Mouse (Mus musculus) retina, postnatal 7 days (tissue): ENCODE measurements around the gene Eid1.

ENCODE experiments used
- DNase-seq: peaks from one replicate; pipeline ENCODE4 v3.0.0-alpha.2; 2012; ENCODE audit warnings: low read depth, low spot score

Gene Eid1

DNA sequence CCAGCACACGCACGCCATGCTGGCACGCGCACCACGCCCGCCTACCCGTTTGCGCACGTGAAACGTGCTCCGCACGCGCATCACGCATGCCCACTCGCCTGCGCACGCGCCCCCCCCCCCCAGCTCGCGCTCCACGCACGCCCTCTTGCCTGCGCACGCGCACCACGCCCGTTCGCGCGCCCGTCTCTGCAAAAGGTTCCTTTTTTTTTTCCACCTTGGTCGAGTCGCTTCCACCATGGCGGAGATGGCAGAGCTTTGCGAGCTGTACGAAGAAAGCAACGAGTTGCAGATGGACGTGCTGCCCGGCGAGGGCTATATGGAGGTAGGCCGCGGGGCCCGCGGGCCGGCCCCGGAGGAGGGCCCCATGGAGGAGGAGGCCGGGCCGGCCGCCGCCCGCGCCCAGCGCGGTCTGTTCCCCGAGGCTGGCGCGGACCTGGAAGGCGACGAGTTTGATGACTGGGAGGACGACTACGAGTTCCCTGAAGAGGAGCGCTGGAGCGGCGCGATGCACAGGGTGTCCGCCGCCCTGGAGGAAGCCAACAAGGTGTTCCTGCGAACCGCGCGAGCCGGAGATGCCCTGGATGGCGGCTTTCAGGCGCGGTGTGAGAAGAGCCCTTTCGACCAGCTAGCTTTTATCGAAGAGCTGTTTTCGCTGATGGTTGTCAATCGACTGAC is at the start of gene Eid1:
TSS of gene Eid1 (plus strand) at position 139 of the 675 bp plus-strand sequence.
- peak; percentile 85 for DNase-seq

DNA sequence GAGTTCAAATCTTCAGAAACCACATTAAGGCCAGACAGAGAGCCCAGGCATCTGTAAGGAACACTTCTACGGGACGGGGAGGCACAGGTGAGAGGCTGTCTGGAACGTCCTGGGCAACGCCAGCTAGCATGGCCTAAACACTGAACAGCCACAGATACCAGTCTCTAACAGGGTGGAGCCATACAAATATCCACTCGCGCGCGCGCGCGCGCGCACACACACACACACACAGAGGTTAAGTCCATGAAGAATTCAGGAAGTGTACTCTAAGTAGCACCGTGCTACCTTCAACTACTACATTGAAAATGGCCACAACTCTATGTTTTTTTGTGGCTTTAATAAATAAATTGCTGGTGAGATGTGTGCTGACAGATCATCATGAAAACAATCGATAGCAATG is 49.7 kb upstream of the Eid1 start:
- DNase-seq, result no peak

DNA sequence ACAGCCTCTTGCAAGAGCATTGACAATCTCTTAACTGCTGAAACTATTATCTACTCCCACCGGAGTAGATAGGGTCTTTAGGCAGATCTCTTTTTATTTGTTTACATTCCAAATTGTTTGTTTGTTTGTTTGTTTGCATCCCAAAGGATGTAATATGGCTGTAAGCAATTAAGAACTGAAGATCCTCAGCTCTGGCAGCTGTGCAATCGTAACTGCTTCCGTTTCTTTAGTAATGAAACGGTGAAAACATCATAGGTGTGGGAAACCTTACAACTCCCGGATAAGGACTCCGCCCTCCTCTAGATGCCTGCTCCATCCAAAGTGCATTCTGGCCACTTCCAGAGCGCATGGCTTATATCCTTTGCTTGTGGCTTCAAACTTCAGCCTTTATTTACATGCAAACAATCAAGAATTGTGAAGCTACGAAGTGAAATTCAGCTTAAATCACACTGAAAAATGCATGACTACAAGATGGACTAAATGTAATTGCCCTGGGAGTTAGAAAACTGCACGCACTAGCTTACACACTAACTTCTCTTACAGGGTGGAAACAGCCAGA is 48.7 kb upstream of the Eid1 start:
- DNase-seq, result no peak

DNA sequence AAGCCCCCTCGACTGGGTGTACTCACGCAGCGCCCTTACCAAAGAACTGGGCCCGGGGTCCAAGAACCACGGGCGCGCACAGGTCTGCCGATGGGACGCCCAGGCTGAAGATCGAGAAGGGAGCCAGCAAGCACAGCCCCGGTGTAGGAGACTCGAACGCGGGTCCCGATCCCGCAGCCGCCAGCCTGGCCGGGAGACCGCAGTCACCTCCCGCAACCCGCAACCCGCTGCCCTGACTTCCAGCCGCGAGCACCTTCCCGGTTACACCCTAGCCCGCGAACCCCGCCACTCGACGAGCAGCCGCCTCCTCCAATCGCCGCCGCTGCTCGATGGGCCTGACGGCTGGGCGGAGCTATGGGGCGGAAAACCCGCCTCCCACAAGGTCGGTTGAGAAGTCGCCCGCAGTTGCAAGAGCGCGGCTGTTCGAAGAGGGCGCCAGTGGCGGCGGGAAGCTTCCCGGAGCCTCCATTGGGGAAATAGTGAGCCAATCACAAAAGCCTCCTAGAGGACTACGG is 48.0 kb upstream of the Eid1 start, which contains the start of gene Cep152:
TSS of gene Cep152 (minus strand) at position 277 of the 515 bp plus-strand sequence.
- peak; percentile 92 for DNase-seq

DNA sequence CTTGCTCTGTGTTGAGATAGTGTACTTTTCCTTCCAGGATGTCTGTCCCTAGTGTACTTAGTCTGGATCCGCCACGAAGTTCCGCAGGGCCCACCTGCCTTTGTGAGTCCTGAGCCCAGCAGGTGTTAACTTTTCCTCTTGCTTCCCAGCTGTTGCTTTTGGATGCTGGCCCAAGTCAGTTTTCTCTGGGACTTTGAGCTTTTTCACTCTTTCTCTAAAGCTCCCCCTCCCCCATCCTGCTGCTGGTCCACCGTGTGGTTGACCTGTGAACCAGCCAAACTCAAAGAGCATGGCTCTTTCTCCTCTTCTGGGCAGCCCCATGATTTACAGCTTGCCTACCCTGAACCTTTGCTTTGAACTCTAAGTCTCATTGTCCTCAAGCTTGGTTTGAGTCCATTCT is 46.4 kb upstream of the Eid1 start:
- no peak for DNase-seq

DNA sequence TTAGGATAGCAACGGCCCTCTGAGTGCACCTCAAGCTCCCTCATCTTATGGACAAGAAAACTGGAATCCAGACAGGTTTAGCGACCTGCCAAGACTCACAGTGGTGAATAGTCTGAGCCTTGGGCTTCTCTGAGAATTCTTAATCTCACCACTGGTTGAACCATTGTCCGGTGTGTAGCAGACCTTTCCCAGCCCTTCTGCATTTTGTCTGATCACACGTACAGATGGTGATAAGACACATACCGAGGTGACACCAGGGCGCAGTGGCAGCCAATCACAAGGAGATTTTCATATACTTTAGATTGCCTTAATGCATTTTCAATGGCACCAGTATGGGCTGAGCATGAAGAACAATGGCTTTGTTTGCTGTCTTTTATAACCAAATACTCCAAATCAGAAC is 44.4 kb upstream of the Eid1 start:
- DNase-seq, result no peak

DNA sequence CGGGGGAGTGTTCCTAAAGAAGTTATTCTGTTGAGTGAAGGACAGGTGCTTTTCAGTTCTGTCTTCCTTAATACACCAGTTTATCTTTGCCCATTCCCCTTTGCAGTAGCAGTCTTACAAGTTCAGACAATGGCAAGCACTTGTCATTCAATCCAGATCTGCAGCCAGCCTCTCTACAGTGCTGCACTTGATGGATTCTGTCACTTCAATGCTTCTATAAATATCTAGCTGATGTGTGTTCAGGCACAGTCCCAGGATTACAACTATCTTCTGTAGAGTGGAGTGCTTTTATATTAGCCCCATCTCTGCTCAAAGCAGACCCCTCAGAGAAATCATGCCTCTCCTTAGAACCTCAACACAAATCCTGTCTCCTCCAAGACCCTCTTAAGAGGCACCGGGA is 42.9 kb upstream of the Eid1 start:
- DNase-seq, result no peak

DNA sequence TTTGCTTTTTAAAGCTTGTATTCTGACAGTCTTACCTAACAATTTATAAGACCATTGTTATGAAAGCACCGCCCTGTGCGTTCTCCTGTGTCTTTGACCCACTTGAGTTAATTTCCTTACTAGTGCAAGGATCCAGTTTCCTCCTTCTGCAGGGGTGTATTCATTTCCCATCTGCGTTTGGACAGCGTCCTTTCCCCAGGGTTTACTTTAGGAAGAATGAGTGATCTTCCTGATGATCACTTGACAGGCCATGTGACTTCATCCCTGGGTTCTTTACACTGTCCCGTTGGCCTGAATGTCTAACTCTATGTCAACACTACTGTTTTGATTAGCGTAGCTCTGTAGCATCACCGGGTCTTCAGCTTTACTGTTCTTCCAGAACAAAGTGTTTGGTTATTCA is 35.6 kb upstream of the Eid1 start:
- DNase-seq, result no peak

DNA sequence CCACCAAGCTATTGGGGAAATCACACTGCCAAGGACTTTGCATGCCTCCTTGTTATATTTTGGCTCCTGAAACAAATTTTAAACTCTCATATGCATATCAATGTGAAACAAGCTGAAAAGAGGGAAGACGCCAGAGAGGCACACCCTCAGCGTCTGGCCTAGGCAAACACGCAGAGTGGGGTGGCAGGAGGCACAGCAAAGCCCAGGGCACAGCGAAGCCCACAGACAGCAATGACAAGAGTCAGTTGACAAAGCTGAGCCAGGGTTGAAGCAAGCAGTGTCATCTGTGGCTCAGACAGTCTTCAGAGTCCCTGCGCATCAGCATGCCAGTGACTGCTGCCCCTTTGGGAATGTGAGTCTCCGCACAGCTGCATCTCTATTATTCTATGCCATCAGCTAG is 28.0 kb upstream of the Eid1 start:
- no peak for DNase-seq

DNA sequence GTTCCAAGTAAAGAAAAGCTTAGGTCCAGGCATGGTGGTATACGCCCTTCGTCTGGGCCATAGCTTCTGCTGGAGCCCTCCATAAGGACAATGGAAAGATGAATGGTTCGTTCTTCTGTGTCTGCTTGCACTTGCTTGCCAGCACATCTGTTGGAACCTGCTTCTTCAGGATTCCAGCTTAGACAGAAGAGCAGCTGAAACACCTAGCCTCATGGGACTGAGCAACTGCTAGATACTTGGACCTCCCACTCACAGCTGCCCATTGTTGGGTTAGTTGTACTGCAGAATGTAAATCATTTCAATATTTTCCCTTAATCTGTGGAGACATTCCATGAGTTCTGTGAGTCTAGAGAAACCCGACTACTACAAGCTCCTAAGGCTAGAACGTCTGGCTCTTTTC is 22.9 kb upstream of the Eid1 start:
- no peak for DNase-seq

DNA sequence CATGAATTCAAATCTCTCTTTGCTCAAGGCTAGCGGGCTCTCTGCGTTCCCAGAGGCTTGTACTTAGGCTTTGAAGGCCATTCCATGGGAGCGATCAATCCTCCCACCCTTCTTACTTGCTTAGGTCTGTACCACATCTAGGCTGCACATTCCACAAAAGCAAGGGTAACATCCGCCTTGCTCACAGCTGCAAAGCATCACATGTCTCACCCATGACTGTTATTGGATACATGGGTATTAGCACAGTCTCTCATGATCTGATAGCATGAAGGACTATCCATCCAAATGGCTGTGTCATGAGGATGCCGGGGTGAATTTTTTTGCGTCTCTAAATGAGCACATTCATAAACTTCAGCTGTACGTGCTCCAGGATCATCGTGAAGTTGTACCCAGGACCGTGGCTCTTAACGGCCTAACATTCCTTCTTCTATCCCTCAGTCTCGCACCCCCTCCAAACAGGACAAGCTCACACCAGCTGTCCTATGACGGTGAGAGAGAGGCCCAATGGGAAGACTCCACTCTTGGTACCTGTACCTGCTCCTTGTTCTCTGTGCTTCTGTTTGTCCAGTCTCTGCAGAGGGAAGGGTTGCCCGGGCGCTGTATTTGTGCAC is 22.0 kb upstream of the Eid1 start:
- no peak for DNase-seq

DNA sequence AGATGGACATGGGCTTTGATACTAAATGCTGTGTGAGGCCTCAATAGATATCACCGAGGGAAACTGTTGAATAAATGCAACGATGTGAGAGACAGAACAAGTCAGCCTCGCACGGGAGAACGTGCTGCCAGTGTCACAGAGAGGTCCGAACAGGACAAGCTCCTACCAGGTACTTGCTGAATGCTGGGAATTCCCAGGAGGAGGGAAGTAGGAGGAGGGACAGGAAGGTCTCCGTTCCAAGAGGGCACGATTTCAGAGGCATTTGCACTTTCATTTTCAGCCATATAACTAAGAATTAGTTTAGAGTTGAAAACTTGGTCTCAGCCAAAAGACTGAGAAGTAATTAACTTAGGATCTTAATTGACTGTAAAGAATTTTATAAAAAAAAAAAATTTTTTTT is 21.3 kb upstream of the Eid1 start:
- DNase-seq, result no peak

DNA sequence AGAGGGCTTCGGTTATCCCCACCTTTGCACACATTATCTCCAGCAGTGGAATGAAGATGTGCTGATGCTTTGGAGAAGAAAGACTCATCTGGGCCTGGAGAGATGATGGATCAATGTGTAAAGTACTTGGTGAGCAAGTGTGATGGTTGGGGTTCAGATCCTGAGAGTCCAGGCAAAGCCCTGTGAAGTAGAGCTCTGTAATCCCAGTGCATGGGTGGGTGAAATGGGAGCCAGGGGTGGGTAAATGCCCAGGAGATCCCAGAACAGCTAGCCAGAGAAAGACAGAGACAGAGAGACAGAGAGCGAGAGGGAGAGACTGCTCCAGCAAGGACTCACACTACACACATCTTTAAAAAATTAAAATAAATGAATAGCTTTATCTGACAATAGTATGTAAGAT is 19.6 kb upstream of the Eid1 start:
- no peak for DNase-seq

DNA sequence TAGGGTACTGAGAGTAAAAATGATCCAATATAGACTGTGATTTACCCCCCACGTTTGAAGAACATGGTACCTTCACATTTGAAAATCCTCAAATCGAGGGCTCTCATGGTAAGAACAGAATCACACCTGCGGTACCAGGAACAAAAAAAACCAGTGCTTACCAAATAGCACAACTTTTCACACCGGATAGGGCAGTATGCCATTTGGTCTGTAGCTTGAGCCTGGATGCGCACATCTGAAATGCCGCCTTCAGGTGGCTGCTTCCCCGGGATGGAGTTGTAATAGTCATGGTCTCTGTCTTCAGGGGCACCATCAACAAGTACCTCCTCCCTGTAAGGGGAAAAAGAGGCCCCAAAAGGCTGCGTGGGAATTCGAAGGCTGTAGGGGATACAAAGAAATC is 17.5 kb upstream of the Eid1 start:
- DNase-seq, result no peak

DNA sequence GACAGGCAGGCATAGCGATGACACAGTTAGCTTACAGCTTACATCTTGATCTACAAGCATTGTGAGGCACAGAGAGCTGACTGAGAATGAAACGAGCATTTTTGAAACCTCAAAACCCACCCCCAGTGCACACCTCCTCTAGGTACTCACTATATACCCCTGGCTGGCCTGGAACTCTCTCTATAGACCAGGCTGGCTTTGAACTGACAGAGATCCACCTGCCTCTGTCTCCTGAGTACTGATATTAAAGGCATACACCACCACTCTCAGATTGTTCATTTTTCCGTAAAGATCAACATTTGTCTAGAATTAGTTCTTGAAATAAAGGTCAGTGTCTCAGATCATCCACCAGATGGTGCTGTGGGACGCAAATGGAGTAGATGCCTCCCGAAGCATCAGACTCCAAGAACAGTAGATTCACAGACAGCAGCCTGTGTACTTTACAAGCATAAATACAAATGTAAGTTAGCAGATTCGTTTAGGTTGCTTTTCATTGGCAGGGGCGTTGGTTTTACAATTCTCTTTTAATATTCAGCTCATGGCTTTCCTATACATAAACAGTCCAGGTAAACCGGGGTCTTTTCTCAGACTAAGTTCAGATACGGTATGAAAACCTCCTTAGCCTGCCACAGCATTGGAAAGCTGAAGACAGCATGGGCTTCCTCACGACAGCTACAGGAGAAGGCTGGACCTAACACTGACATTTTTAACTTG is 12.9 kb upstream of the Eid1 start:
- DNase-seq, result peak; percentile 61

DNA sequence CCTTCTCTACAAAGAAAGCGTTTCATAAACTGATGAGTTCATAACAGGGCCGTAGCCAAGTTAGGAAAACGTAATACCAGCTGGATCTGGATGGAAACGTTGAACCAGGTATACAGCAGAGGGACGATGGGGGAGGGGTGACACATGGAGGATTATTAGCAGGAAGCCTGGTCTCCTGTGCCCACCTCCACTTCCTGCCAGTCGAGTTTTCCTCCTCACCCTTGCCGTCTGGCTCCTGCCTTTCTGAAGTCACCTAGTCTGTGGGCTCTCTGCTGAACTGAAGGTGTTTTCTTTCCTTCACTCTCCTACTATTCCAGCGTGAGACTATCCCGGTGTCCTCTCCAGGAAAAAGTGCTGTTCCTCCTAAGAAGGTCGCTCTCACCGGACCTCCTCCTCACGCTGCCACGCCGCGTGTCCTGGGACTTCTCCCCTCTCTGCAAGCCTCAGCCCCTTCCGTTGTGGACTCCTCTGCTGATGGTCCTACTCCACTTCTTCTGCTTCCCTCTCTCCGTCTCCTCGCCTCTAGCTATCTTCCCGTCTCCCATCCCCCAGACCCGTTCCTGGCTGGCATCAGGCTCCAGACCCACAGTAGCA is 12.3 kb upstream of the Eid1 start:
- no peak for DNase-seq

DNA sequence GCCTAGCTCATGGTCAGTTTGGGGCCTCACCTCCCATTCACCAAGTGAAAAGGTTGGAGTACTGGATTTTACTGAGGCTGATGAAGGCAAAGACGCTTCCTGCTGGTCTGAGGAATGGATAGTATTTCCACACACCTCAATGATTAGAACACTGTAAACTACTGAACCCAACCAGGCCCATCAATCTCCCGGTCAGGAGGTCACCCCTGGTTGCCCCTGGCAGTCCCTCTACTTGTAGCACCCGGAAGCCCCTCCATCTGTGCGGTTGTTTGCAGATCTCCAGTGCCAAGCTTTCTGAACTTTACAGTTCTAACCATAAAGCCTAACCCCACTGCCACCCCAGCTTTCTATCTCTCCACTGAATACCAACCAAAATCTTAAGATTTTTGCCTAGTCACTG is 11.7 kb upstream of the Eid1 start:
- DNase-seq, result no peak

DNA sequence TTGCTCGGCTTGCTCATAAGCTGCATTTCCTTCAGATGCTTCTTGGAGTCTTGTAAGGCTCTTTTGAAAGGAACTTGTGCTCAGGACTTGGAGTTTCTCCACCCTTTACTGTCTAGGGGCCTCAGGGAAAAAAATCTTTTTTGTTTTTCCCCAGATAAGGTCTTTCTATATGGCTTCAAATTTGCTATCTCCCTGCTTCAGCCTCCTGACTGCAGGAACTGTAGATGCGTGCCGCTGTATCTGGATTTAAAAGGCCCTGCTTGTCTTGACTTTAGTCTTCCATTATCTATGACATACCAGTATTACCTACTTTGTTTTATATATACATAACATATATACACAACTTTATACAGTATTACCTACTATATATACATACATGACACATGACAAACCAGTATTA is 10.4 kb upstream of the Eid1 start:
- DNase-seq, result no peak

DNA sequence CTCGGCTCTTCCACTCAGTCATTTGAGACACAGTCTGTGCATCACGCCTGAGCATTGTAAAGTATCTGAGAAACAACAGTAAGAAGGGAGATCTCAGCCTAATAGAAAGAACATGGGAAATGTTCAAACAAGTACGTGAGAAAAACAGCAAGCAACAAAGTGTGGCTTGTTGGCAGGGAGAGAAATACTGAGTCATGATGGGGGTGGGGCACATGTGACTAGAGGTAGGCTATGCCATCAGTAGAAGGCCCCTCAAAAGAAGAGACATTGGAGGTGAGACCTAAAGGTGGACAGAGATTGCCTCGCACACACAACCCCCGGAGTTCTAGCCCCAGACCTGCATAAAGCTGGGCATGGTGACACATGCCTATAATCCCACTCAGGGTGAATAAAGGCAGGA is 7.7 kb upstream of the Eid1 start:
- no peak for DNase-seq

DNA sequence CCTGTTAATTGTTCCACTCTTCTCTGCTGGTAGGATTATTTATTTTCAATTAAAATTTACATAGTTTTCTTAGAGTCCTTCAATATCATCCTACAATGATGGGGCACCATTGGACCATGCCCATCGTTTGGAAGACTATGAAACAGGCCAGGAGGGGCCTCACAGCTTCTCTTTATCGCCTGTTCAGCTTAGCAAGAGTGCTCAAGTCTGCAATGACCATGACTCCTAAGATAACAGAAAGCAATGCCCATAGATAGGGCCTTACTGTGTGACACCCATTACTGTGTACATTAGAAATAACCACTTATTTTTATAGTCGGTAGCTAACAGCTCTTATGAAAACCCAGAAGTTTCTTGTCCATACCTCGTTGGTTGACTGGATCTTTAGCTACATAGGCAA is 7.0 kb upstream of the Eid1 start:
- no peak for DNase-seq

DNA sequence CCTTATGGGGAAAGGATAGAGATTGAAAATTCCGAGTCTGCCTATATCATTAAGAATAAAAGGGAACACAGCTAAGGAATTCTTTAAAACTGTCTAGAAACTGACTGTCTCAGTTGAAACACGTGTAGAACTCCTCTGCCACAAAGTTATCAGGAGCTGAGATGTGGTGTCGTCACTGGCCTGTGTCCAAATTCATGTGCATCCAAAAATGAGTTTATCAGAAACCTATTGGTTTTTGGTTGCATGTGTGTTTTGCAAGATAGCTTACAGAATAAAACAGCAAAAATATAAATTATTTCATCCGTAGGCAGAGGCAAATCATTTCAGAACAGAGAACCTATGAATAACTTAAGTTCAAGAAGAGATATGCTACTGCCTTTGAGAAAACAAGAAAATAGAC is 6.2 kb upstream of the Eid1 start:
- DNase-seq, result no peak

DNA sequence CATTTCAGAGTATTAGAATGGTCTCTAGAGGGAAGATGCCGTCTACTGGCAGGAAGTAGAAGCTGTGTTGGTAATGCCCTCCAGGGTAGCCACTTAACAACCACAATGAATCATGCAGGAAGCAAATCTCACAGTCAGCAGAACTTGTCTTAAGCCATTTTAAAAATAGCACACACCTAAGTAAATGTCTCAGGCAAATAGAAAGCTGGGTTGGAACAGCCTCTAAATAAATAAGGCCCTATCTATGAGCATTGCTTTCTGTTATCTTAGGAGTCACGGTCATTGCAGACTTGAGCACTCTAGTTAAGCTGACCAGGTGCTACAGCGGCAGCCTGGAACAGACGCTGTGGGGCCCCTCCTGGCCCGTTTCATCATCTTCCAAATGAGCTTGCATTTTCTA is 5.7 kb upstream of the Eid1 start:
- DNase-seq, result no peak
